Mouse (Mus musculus): ENCODE results near the gene Apba1.
A peak's percentile ranks its signal among the peaks of the same experiment; 100 is the strongest.

Gene Apba1

GRCm38 (mm10) chr19:23874502-23874901, 115.8 kb downstream of the Apba1 start:
- no peak for DNase-seq (ENCODE audit: low read depth, low spot score)

GRCm38 (mm10) chr19:23875819-23876218, 117.1 kb downstream of the Apba1 start:
- no peak for DNase-seq (ENCODE audit: low read depth, low spot score)

DNA sequence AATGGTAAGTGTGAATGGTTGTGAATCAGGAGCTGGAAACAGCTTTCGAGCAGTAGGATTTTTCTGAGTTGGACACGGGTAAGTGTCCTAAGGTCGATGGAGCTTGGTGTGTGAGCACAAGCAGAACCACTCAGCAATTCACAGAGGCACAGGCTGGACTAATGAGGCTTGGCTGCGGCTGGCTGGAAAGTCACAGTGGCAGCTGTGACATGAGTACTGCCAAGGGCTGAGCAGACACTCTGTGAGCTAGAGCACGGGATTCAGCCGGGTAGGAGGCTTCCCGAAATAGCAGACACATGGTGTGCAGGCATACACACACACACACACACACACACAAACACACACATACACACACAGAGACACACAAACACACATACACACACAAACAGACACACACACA, 121.2 kb downstream of the Apba1 start:
- DNase-seq (ENCODE audit: low read depth, low spot score) = no peak

DNA sequence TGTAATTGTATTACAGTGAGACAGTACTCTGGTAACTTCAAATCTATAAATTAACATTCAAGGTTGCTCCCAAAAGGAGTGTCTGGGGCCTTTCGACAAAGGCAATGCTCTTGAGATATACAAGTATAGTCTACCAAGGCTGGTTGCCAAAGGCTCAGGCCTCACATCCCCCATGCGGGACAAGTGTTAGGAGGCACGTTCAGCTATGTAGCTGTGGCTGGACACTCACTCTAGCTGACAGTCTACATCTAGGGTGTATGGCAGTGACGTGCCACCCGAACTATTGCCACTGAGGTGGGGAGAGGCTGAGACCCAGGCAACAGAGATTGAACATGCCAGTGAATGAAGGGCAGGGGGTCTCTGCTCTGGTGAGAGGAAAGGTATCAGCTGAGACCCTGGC, 127.5 kb downstream of the Apba1 start:
- DNase-seq (ENCODE audit: low read depth, low spot score) = no peak

GRCm38 (mm10) chr19:23891421-23891820, 132.7 kb downstream of the Apba1 start:
- DNase-seq (ENCODE audit: low read depth, low spot score) = no peak

DNA sequence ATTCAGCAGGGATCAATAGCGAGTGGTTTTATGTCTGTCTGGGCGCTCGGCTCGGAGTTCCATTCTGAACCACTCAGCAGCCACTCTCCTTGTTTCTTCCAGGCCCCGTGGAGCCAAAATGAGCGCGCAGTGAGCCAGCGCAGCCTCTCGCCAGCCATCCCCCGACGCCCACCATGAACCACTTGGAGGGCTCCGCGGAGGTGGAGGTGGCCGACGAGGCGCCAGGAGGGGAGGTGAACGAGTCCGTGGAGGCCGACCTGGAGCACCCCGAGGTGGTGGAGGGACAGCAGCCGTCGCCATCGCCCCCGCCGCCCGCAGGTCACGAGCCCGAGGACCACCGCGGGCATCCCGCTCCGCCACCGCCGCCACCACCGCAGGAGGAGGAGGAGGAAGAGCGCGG, 133.9 kb downstream of the Apba1 start:
- no peak for DNase-seq (ENCODE audit: low read depth, low spot score)

DNA sequence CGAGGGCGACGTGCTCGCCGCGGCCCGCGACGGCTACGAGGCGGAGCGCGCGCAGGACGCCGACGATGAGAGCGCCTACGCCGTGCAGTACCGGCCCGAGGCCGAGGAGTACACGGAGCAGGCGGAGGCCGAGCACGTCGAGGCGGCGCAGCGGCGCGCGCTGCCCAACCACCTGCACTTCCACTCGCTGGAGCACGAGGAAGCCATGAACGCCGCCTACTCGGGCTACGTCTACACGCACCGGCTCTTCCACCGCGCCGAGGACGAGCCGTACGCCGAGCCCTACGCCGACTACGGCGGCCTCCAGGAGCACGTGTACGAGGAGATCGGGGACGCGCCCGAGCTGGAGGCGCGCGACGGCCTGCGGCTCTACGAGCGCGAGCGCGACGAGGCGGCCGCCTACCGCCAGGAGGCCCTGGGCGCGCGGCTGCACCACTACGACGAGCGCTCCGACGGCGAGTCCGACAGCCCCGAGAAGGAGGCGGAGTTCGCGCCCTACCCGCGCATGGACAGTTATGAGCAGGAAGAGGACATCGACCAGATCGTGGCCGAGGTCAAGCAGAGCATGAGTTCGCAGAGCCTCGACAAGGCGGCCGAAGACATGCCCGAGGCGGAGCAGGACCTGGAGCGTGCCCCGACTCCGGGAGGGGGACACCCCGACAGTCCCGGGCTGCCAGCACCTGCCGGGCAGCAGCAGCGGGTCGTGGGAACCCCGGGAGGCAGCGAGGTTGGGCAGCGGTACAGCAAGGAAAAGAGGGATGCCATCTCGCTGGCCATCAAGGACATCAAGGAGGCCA, 134.6 kb downstream of the Apba1 start:
- DNase-seq (ENCODE audit: low read depth, low spot score) = peak; percentile 71

DNA sequence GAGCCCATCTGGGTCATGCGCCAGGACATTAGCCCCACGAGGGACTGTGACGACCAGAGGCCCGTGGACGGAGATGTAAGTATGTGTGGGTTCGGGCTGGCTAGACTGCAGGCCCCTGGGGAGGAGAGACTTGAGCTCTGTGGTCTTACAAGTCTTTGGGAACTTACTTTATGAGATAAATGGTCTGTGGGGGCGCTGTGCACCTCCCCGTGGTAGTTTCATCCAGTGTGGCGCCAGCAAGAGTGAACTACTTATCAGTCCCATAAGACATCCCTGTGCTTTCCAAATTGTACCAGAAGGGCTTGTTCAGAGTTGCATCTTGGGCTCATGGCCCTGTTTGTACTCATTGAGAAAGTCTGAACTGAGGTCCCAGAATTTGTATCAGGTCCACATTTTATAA, 135.3 kb downstream of the Apba1 start:
- DNase-seq (ENCODE audit: low read depth, low spot score) = no peak

GRCm38 (mm10) chr19:23894822-23895221, 136.1 kb downstream of the Apba1 start:
- DNase-seq (ENCODE audit: low read depth, low spot score) = no peak

DNA sequence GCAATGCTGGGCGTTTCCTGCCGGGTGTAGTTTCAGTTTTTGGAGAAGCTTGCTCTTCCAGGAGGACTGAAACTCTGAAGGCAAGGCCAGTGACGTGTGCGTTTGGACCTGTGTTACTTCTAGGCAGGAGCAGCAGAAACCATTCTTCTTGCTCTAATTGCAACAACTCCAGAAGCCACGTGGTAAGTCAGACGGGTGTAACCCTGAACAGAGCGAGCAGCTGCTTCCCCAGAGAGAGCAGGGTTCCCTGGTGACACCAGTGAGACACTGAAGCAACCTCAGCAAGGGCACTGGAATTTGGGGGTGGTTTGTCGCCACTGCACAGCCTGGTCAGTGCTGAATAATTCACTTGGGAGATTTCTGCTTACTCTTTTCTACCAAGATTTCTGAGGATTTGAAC, 138.2 kb downstream of the Apba1 start:
- no peak for DNase-seq (ENCODE audit: low read depth, low spot score)

DNA sequence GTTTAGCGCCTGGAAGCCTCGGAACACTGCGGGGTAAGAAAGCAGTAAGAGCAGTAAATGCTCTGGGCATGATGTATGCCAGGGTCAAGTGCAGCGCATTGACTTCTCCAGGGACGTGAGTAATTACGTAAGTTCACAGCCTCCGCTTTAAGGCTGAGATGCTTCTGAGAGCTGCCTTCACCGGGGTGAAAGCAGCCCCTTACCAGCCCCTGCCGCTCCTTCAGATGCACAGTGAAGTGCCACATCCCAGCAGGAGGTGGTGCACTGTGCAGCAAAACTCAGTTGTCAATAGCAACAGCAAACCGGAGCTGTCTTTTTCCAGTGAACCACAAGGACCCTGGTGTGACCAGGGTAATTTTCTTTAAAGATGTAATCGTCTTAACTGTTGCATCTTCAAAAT, 139.8 kb downstream of the Apba1 start:
- DNase-seq (ENCODE audit: low read depth, low spot score) = peak; percentile 52

DNA sequence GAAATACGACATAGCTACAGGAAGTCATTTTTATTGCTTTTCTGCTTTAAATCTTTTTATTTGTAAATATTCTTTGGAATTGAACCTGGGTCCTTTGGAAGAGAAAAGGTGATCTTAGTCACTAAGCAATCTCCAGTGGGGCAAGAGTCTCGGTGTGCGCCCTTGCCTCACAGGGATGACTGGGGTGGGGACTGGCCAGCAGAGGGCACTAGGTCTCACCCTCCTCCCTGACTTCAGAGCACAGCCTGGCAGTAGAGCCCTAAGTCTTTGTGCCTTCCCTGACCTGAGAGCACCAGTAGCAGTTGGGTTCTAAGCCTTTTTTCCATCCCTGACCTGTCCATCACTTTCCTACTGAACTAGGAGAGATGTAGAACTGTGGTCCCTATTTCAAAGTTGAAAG, 142.5 kb downstream of the Apba1 start:
- no peak for DNase-seq (ENCODE audit: low read depth, low spot score)

DNA sequence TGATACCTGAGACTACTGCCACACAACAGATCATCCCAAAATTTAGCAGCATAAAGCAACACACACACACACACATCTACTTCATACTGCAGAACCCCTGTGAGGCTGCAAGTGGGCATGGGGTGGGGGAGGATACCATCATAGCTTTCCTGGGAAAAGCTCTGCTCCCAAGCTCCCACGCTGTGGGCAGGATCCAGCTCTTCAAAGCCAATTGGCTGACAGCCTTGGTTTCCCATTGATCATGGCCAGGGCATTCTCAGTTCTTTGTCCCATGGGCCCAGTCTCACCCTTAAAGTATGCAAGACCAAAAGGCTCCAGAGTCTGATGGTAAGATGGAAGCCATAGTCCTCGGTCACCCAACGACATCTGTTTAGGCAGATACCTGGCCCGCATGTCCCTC, 143.1 kb downstream of the Apba1 start:
- no peak for DNase-seq (ENCODE audit: low read depth, low spot score)

DNA sequence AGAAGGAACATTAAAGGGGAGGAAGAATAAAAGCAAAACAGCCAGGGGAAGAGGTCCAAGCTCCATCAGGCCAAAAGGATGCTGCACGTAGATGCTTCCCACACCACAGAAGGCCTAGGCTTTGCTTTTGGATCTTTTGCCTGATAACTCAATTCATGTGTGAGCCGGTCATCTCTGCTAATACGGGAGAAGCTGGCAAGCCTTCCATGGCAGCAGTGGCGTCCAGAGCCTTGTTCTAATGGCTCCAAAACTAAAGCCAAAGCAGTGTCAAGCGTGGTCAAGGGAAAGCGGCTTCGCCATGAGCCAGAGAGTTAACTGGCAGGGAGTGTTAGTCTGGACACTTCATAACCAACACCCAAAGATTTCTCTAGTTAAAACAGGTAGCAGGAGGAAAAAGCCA, 144.4 kb downstream of the Apba1 start:
- no peak for DNase-seq (ENCODE audit: low read depth, low spot score)

DNA sequence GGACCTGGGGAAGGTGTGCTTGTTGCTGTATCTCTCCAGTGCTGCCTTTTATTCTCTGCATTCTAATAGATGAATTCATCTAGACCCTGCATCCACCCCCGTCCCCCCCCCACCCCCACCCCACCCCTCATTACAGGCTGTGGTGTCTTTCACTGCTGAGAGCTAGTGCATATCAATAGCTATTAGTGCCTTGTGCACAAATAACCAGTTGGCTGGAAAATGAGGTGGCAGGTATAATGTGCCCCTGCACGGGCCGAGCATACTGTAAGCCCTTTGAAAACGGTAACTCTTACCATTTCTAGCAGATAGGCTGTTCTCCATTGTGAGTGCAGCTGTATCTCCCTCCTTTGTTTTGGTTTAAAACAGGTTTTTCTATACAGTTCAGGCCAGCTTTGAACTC, 146.2 kb downstream of the Apba1 start:
- no peak for DNase-seq (ENCODE audit: low read depth, low spot score)

GRCm38 (mm10) chr19:23905772-23906171, 147.1 kb downstream of the Apba1 start:
- DNase-seq (ENCODE audit: low read depth, low spot score) = no peak

DNA sequence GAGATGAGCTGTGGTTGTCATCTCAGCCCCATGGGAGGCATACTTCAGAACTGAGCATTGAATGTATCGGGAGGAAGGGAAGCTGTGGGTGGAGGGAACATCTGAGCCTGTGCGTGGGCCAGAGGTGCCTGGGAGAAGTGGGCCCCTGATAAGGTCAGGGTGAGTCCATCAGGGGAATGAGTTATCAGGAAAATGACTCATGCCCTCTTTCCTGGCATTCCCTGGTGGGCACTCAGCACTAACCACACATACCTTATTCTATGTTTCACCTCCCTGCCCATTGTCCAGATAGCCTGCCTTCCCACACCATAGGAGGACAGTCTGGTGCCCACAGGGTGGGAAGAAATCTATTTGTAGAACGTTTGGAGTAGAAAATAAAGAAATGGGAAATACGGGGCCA, 151.7 kb downstream of the Apba1 start:
- DNase-seq (ENCODE audit: low read depth, low spot score) = no peak

DNA sequence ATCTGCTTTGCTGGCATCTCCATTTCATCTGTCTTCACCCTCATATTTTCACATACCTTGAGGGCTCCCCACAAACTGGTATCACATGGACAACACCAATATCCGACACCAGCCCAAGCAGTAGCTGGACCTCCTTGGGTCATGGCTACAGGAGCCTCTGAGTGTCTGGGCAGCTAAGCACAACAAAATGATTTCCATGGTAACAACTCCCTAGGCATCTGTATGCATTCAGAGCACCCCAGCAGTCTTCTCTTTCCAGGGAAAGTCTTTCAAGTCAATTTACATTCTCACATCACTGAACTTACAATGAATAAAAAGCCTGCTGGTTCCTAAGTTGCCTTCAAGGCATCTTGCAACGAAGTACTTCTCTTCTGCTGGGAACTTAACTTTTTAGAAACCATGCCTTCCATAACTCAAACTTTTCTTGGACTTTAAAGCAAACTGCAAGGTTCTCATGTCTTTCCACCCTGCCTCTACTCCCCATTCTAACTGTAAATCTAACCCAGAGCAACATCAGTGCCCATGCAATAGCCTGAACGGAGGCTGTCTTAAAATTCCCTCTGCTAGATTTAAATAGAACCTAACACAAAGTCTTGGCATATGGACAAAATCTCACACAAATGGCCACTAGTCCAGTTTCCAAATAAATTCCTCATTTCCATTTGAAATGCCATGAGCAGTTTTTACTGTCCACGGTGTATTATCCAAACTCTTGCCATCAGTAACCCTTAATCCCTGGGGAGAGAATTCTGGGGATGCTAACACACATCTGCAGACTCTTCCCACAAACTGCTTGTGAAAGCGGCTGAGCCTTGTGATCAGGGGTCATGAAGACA, 160.9 kb downstream of the Apba1 start:
- peak; percentile 46 for DNase-seq (ENCODE audit: low read depth, low spot score)

GRCm38 (mm10) chr19:23920220-23920544, 161.5 kb downstream of the Apba1 start:
- no peak for DNase-seq (ENCODE audit: low read depth, low spot score)

- no peak for DNase-seq (ENCODE audit: low read depth, low spot score)
These were observed 163.9 kb downstream of the Apba1 start for GRCm38 (mm10) chr19:23922601-23923000.

GRCm38 (mm10) chr19:23924057-23924456, 165.4 kb downstream of the Apba1 start:
- DNase-seq (ENCODE audit: low read depth, low spot score) = no peak

DNA sequence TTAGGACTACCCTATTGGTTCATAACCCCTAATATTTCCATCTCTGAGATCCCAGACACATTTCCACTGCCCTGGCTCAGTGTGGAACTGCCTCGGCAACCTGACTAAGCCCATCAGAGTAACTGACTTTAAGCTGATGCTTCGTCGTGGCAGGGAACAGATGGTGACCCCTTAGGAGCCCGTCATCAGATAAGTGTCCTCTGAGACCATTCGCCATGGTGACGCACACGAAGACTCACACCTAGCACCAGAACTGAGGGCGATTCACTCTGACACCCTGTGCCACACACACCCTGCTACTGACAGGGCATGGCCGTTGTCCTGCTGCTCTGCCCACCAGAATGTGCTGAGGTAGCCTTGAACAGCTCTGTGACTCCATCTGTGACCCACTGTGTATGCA, 166.1 kb downstream of the Apba1 start:
- no peak for DNase-seq (ENCODE audit: low read depth, low spot score)

DNA sequence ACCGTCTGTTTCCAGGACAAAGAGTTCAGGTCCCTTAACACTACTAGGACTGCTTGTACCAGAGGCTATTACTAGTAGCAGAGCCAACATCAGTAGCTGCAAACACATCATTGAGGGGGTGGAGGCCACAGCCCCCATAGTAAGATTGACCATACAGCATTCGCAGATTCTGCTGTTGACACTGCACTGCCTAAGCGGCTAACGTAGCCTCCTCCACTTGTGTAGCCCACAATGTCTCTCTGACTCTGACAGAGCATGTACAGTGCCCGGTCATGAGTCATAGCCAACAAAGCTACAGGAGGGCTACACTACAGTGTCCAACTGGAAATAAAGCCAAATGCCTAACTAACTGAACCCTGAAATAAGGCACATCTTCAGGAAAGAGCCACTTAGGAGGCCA, 166.9 kb downstream of the Apba1 start:
- DNase-seq (ENCODE audit: low read depth, low spot score) = no peak
